Mouse (Mus musculus): ENCODE data around the gene Il21. TPM values are rescaled to one million over a fixed set of nuclear protein-coding genes. Genes with fewer than 3 reads are reported as not detected.
A peak's percentile ranks its signal among the peaks of the same experiment; 100 is the strongest.

Gene Il21
- polyA plus RNA-seq, 1 experiment from 2014 or later, result not detected

DNA sequence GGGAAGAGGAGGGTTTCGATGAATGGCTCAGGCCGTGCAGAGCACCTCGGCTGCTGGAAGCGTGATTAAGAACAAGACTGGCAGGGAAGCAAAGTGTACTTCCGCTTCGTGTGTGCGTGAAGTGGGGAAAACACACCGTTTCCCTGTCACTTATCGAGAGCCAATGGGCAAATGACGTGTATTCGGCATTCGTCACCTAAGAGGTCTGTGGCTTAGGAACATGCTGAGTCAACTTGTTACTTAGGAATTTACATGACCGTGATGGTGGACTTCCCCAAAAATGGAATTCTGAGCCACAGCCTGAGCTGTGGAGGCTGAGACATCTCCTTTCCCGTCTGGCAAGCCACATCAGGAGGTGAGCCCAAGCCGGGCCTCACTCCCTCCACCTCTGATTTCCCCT lies 25.3 kb upstream of the Il21 start:
- H3K27me3 ChIP-seq (ENCODE audit: control insufficient read depth, insufficient read depth, low read length), result no peaks in the 10 kb centered on the region
- WGBS, result 93% methylated on average over 15 of the region's 15 CpGs
- H3K4me2 ChIP-seq (replicated peaks; ENCODE audit: low read depth, low read length), result no peak overlapping the region
- H3K27ac ChIP-seq (ENCODE audit: low read depth, low read length), result no peak overlapping the region
- H3K4me1 ChIP-seq (ENCODE audit: control insufficient read depth, insufficient read depth, low read length), result no peaks in the 10 kb centered on the region
- no peak overlapping the region for H3K9ac ChIP-seq (ENCODE audit: low read depth, low read length)
- no peaks in the 10 kb centered on the region for H3K36me3 ChIP-seq (ENCODE audit: control insufficient read depth, insufficient read depth, low read length)
- H3K4me3 ChIP-seq (ENCODE audit: low read length), result no peak overlapping the region
- no peak for ATAC-seq (ENCODE audit: low FRiP score, low TSS enrichment)
- H3K9me3 ChIP-seq (ENCODE audit: control insufficient read depth, low read length), result no peaks in the 10 kb centered on the region

DNA sequence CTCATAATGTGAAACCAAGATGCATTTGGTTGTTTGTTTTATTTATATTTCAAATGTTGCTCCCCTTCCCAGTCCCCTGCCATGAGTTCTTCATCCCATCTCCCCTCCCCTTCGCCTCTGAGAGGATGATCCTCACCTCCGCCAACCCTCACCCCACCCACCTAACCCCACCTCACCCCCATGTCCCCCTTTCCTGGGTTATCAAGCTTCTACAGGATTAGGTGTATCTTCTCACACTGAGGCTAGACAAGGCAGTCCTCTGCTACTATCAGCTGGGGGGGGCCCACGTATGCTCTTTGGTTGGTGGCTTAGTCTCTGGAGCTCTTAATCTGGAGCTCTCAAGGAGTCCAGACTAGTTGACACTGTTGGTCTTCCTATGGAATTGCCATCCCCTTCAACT lies 18.5 kb upstream of the Il21 start:
- H3K4me2 ChIP-seq (replicated peaks; ENCODE audit: low read depth, low read length), result no peak overlapping the region
- no peaks in the 10 kb centered on the region for H3K36me3 ChIP-seq (ENCODE audit: control insufficient read depth, insufficient read depth, low read length)
- no peak overlapping the region for H3K27ac ChIP-seq (ENCODE audit: low read depth, low read length)
- WGBS, result 87% methylated on average over 3 of the region's 3 CpGs
- H3K4me1 ChIP-seq (ENCODE audit: control insufficient read depth, insufficient read depth, low read length), result no peaks in the 10 kb centered on the region
- no peak overlapping the region for H3K9ac ChIP-seq (ENCODE audit: low read depth, low read length)
- no peak for ATAC-seq (ENCODE audit: low FRiP score, low TSS enrichment)
- no peaks in the 10 kb centered on the region for H3K9me3 ChIP-seq (ENCODE audit: control insufficient read depth, low read length)
- H3K4me3 ChIP-seq (ENCODE audit: low read length), result no peak overlapping the region
- H3K27me3 ChIP-seq (ENCODE audit: control insufficient read depth, insufficient read depth, low read length), result no peaks in the 10 kb centered on the region

DNA sequence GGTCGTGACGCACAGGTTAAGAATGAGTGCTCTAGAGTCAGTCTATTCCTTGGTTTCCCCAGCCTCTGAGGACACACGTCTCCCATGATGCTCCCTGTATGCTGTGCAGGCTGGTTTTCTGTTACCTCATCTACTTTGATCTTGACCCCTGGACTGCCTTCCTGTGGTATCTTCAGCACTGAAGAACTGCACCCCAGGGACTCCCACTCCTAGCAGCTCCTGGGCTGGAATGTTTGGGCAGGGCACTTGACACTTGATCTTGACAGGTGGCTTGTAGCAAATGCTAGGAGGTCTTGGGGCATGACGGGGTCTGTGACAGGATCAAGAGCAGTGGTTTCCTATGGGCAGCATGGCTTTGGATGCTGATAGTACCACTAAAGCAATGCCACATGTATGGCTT lies 2.6 kb upstream of the Il21 start:
- no peak overlapping the region for H3K27ac ChIP-seq (ENCODE audit: low read depth, low read length)
- H3K27me3 ChIP-seq (ENCODE audit: control insufficient read depth, insufficient read depth, low read length), result no peaks in the 10 kb centered on the region
- H3K36me3 ChIP-seq (ENCODE audit: control insufficient read depth, insufficient read depth, low read length), result no peaks in the 10 kb centered on the region
- ATAC-seq (ENCODE audit: low FRiP score, low TSS enrichment), result peak; percentile 73
- 38% methylated on average over 4 of the region's 4 CpGs for WGBS
- H3K4me1 ChIP-seq (ENCODE audit: control insufficient read depth, insufficient read depth, low read length), result no peaks in the 10 kb centered on the region
- no peak overlapping the region for H3K4me2 ChIP-seq (replicated peaks; ENCODE audit: low read depth, low read length)
- no peak overlapping the region for H3K9ac ChIP-seq (ENCODE audit: low read depth, low read length)
- no peaks in the 10 kb centered on the region for H3K9me3 ChIP-seq (ENCODE audit: control insufficient read depth, low read length)
- no peak overlapping the region for H3K4me3 ChIP-seq (ENCODE audit: low read length)

DNA sequence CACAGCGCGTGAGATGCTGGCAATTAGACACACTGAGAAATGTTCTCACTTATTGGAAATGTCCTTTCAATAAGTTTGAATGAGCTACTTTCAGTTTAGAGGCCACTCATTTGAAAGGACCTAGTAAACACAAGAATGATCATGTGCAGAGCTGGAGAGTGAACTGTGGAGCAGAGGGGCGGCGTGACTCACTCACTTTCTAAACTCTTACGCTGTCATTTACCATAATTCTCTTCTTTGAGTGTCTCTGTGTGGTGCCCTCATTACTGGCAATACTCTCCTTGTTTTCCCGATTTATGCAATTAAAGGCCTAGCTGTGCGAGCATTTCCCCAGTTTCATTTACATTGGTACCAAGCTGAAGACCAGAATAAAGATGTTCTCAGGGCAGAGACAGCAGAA lies 1.3 kb downstream of the Il21 start:
- H3K36me3 ChIP-seq (ENCODE audit: control insufficient read depth, insufficient read depth, low read length), result no peaks in the 10 kb centered on the region
- H3K27me3 ChIP-seq (ENCODE audit: control insufficient read depth, insufficient read depth, low read length), result no peaks in the 10 kb centered on the region
- H3K4me1 ChIP-seq (ENCODE audit: control insufficient read depth, insufficient read depth, low read length), result no peaks in the 10 kb centered on the region
- H3K9me3 ChIP-seq (ENCODE audit: control insufficient read depth, low read length), result no peaks in the 10 kb centered on the region
- no peak overlapping the region for H3K27ac ChIP-seq (ENCODE audit: low read depth, low read length)
- ATAC-seq (ENCODE audit: low FRiP score, low TSS enrichment), result no peak
- H3K4me2 ChIP-seq (replicated peaks; ENCODE audit: low read depth, low read length), result no peak overlapping the region
- no peak overlapping the region for H3K4me3 ChIP-seq (ENCODE audit: low read length)
- no peak overlapping the region for H3K9ac ChIP-seq (ENCODE audit: low read depth, low read length)
- 90% methylated on average over 7 of the region's 7 CpGs for WGBS

DNA sequence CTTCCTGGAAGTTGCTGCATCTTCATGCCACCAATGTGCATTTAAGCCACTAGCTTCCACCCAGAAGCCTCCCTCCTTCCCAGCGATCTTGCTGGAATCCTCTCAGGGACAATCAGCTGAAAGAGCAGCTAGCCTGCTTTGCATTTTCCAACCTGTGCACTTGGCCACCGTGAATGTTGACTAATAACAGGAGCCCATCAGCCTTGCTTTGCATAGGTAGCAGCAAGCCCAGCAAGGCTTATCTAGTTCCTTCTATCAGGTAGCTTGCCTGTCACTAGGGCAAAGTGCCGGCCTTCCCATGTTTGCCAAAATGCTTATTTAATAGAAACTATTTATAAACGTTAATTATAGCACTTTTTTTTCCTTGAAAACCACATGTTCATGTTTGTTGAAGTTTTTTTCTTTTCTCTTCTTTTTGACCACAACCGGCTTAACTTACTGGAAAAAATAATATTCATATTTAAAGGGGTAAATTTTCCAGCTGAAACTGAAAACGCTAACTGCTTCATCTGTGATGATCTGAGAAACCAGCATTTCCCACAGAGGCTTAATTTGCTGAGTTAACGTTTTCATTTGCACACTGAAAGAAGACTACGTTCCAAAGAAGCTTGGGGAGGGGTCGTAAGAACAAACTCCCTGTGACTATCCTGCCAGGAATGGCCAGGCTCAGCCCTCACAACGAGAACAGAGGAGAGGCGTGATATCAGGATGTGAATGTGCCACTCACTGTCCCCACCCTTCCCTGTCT lies 3.2 kb downstream of the Il21 start:
- Histone ChIP-seq H3K27ac (ENCODE audit: low read depth, low read length) (no peak overlapping the region), H3K27me3 (ENCODE audit: control insufficient read depth, insufficient read depth, low read length) (no peaks in the 10 kb centered on the region), H3K9ac (ENCODE audit: low read depth, low read length) (no peak overlapping the region), H3K36me3 (ENCODE audit: control insufficient read depth, insufficient read depth, low read length) (no peaks in the 10 kb centered on the region), H3K4me3 (ENCODE audit: low read length) (no peak overlapping the region), H3K4me1 (ENCODE audit: control insufficient read depth, insufficient read depth, low read length) (no peaks in the 10 kb centered on the region), H3K4me2 (replicated peaks; ENCODE audit: low read depth, low read length) (no peak overlapping the region), H3K9me3 (ENCODE audit: control insufficient read depth, low read length) (no peaks in the 10 kb centered on the region)
- no peak for ATAC-seq (ENCODE audit: low FRiP score, low TSS enrichment)
- WGBS, result 66% methylated on average over 11 of the region's 11 CpGs

DNA sequence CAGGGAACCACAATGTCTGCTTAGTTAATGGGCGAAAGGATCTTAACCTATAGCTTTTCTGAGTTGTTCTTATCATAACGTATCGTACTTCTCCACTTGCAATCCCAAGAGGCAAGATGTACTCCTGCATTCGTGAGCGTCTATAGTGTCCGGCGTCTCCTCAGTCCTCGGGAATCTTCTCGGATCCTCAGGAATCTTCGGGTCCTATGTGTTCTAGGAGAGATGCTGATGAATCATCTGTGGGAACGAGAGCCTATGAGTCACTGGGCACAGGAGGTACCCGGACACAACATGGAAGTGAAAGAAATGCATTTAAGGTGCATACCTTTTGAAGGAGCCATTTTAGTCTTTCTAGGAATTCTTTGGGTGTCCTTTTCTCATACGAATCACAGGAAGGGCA lies 7.3 kb downstream of the Il21 start:
- no peak for ATAC-seq (ENCODE audit: low FRiP score, low TSS enrichment)
- no peak overlapping the region for H3K4me2 ChIP-seq (replicated peaks; ENCODE audit: low read depth, low read length)
- no peak overlapping the region for H3K27ac ChIP-seq (ENCODE audit: low read depth, low read length)
- 95% methylated on average over 13 of the region's 13 CpGs for WGBS
- H3K36me3 ChIP-seq (ENCODE audit: control insufficient read depth, insufficient read depth, low read length), result no peaks in the 10 kb centered on the region
- H3K4me1 ChIP-seq (ENCODE audit: control insufficient read depth, insufficient read depth, low read length), result no peaks in the 10 kb centered on the region
- H3K27me3 ChIP-seq (ENCODE audit: control insufficient read depth, insufficient read depth, low read length), result no peaks in the 10 kb centered on the region
- no peaks in the 10 kb centered on the region for H3K9me3 ChIP-seq (ENCODE audit: control insufficient read depth, low read length)
- no peak overlapping the region for H3K9ac ChIP-seq (ENCODE audit: low read depth, low read length)
- H3K4me3 ChIP-seq (ENCODE audit: low read length), result no peak overlapping the region

DNA sequence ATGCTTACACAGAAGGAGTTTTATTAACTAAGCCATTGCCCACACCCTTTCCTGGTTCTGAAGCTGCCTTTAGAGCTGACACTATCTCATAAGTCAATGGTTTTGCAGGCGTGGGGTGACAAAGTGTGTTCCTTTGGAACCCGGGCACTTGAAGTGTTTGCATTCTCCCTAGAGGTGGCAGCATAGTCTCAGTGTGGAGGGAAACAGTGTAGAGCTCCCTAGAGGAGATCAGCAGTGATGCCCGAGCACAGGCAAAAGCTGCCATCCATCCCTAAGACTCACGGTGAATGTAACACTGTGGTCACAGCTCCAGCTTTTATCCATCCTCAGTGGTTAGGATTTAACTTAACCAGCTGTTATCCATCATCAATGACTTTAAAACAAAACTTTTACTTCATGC lies 13.4 kb downstream of the Il21 start:
- ATAC-seq (ENCODE audit: low FRiP score, low TSS enrichment), result peak; percentile 83
- no peak overlapping the region for H3K4me2 ChIP-seq (replicated peaks; ENCODE audit: low read depth, low read length)
- H3K9me3 ChIP-seq (ENCODE audit: control insufficient read depth, low read length), result no peaks in the 10 kb centered on the region
- H3K4me1 ChIP-seq (ENCODE audit: control insufficient read depth, insufficient read depth, low read length), result no peaks in the 10 kb centered on the region
- H3K36me3 ChIP-seq (ENCODE audit: control insufficient read depth, insufficient read depth, low read length), result no peaks in the 10 kb centered on the region
- H3K27me3 ChIP-seq (ENCODE audit: control insufficient read depth, insufficient read depth, low read length), result no peaks in the 10 kb centered on the region
- H3K4me3 ChIP-seq (ENCODE audit: low read length), result no peak overlapping the region
- 21% methylated on average over 4 of the region's 4 CpGs for WGBS
- no peak overlapping the region for H3K27ac ChIP-seq (ENCODE audit: low read depth, low read length)
- no peak overlapping the region for H3K9ac ChIP-seq (ENCODE audit: low read depth, low read length)

DNA sequence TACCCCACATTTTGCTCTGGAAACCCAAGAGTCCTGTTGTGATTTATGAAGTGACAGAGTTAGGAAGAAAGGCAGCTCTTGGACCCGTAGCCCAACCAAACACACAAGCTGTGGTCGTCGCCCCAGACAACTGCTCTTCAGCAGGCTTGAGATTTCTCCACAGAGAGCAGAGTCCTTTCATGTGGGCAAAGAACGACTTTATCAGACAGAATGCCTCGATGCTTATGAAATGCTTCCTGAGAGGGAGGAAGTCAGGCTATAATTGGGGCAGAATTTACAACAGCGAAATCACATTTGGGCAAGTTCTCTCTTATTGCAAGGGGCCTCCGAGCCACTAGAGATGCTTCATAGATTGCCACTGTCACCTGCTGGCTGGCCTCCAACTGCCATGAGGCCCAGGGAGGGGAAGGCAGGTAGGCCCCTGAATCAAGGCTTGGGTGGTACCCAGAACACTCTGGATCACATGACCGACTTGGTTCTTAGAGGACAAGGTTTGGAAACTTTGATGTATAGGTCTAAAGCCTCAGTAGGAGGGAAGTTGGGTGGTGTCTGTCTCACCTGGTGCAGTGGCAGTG lies 27.1 kb downstream of the Il21 start:
- ATAC-seq (ENCODE audit: low FRiP score, low TSS enrichment), result no peak
- Histone ChIP-seq H3K36me3 (ENCODE audit: control insufficient read depth, insufficient read depth, low read length) (no peaks in the 10 kb centered on the region), H3K27ac (ENCODE audit: low read depth, low read length) (no peak overlapping the region), H3K27me3 (ENCODE audit: control insufficient read depth, insufficient read depth, low read length) (no peaks in the 10 kb centered on the region), H3K9me3 (ENCODE audit: control insufficient read depth, low read length) (no peaks in the 10 kb centered on the region), H3K4me3 (ENCODE audit: low read length) (no peak overlapping the region), H3K4me1 (ENCODE audit: control insufficient read depth, insufficient read depth, low read length) (0 out of 2 replicates have a peak, but pooled peaks cover 3% of the 10 kb centered on the region), H3K4me2 (replicated peaks; ENCODE audit: low read depth, low read length) (no peak overlapping the region), H3K9ac (ENCODE audit: low read depth, low read length) (no peak overlapping the region)
- 72% methylated on average over 8 of the region's 8 CpGs for WGBS

DNA sequence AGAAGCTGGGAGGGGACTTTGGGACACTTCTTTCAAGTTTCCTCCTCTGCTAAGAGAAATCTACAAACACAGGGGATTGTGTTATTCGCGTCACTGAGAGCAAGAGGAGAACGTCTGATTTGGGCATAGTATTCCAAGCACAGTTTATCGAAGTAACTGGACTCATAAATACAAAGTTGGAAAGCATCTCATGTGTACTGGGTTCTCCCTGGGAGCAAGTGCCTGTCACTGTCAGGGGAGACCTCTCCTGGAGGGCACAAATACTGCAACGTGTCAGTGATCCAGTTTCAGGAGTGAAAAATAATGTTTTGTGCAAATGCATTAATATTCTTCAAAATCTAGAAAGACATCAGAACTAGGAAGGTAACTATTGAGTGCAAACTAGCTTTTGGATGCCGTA lies 27.9 kb downstream of the Il21 start:
- H3K36me3 ChIP-seq (ENCODE audit: control insufficient read depth, insufficient read depth, low read length), result no peaks in the 10 kb centered on the region
- H3K9ac ChIP-seq (ENCODE audit: low read depth, low read length), result peak overlapping the region; percentile 55; the same call in 1 of the 2 replicates
- ATAC-seq (ENCODE audit: low FRiP score, low TSS enrichment), result no peak
- WGBS, result 22% methylated on average over 6 of the region's 6 CpGs
- peak overlapping the region; percentile 50 for H3K4me3 ChIP-seq (ENCODE audit: low read length)
- H3K4me2 ChIP-seq (replicated peaks; ENCODE audit: low read depth, low read length), result peak overlapping the region; percentile 92
- H3K27me3 ChIP-seq (ENCODE audit: control insufficient read depth, insufficient read depth, low read length), result no peaks in the 10 kb centered on the region
- H3K9me3 ChIP-seq (ENCODE audit: control insufficient read depth, low read length), result no peaks in the 10 kb centered on the region
- H3K4me1 ChIP-seq (ENCODE audit: control insufficient read depth, insufficient read depth, low read length), result 0 out of 2 replicates have a peak, but pooled peaks cover 3% of the 10 kb centered on the region
- no peak overlapping the region for H3K27ac ChIP-seq (ENCODE audit: low read depth, low read length)
